ENCODE assay signal across 8 mouse cellular contexts in the genomic region with DNA sequence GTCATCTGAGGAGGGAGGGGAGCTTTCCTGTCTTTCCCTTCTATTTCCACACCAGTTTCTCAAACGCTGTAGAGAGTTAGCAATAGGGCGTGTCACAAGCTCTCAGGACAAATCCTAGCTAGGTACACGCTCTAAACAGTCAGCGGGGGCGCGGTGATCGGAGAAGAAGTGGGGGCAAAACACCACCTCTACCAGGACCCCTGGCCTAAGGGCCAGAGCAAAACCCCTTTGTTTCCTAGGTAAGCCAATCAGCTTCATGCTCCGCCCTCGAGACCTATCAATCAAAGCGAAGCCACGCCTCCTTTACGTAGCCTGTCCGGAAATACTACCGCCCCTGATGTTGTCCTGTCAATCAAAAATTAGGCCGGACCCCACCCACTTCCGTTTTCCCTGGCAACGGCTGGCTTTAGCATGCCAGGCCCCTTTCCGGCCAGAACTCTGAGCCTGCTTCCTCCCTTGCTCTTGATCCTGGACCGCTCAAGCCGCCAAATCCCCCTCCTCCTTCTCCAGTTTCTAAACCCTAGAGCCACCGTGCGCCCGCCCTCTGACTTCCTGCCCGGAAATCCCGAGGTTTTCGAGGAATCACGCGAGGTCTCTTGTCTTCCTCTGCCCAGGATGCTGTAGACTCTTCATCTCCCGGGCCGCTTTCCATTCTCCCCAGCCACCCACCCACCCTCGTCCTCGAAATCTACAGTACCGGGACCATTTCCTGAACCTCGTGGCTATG. TPM values are rescaled to one million over a fixed set of nuclear protein-coding genes. Genes with fewer than 3 reads are reported as not detected.
DNase-seq lines count a peak whose midpoint lies in the region; ATAC-seq lines count a peak whose summit lies in the region.

No protein-coding gene starts in this region.

- H3K27me3 ChIP-seq in megakaryocyte, embryonic 14.5 days (replicated peaks): no peaks in the 10 kb centered on the region

- peaks cover 16% of the 10 kb centered on the region for H3K36me3 ChIP-seq in megakaryocyte, embryonic 14.5 days (replicated peaks; ENCODE audit: low read length)

- peak; percentile 97 for DNase-seq in ZHBTc4 (ENCODE audit: low read depth, low spot score)
- DNase-seq in gastrocnemius, adult 8-10 months (ENCODE audit: low spot score in 2 of 2): peak; percentile 88 to 90
- peak; percentile 98 for DNase-seq in hindlimb bud, embryonic 11.5 days (ENCODE audit: extremely low spot score, low read depth, low spot score)
- DNase-seq in left cerebral cortex, adult 8-10 months (ENCODE audit: low spot score in 2 of 2): peak; percentile 87 to 91
- DNase-seq in right cerebral cortex, postnatal 10 days (ENCODE audit: low spot score in 2 of 2): peak; percentile 95 to 96
- DNase-seq in urinary bladder, postnatal 25 days (ENCODE audit: low spot score): peak; percentile 84

- ATAC-seq in common myeloid progenitor, adult 5-6 weeks (replicated peaks; ENCODE audit: low read depth, poor library complexity, severe bottlenecking): peak; percentile 86

- H3K9me3 ChIP-seq in megakaryocyte, embryonic 14.5 days: peaks cover 5% of the 10 kb centered on the region; the same call in 1 of the 2 replicates

- peak overlapping the region; percentile 97 for H3K4me3 ChIP-seq in megakaryocyte, embryonic 14.5 days (replicated peaks)

- H3K4me1 ChIP-seq in megakaryocyte, embryonic 14.5 days: peaks cover 70% of the 10 kb centered on the region

RNA-seq across cellular contexts. Expression of a gene that starts 11.0 kb away (rescaled TPM):
- total RNA-seq in common myeloid progenitor, adult 5-6 weeks (2017): 8.6 and 11.0 TPM in 2 replicates
- total RNA-seq in gastrocnemius, adult 8-10 months (2022): 10 to 100 TPM; 21.2 to 25.8 (median 22.7) TPM
- 100 to 1,000 TPM; 111 to 132 (median 121) TPM for total RNA-seq in left cerebral cortex, adult 8-10 months (2022)
- polyA plus RNA-seq in megakaryocyte, embryonic 14.5 days (2012; ENCODE audit: insufficient read depth, low replicate concordance): 4.4 TPM in 2 replicates

RNA-seq across cellular contexts. Expression of a gene that starts 12.8 kb away (rescaled TPM):
- 0.23 TPM in 1 of 2 replicates, not detected in the other for total RNA-seq in common myeloid progenitor, adult 5-6 weeks (2017)
- 1 to 10 TPM; 2.9 to 5.4 (median 4.1) TPM for total RNA-seq in gastrocnemius, adult 8-10 months (2022)
- 1 to 10 TPM; 5.5 to 6.2 (median 5.7) TPM for total RNA-seq in left cerebral cortex, adult 8-10 months (2022)
- polyA plus RNA-seq in megakaryocyte, embryonic 14.5 days (2012; ENCODE audit: insufficient read depth, low replicate concordance): 0.02 TPM in 1 of 2 replicates, not detected in the other

RNA-seq across cellular contexts. Expression of a gene that starts 16.8 kb away (rescaled TPM):
- total RNA-seq in common myeloid progenitor, adult 5-6 weeks (2017): 0.50 and 1.1 TPM in 2 replicates
- total RNA-seq in gastrocnemius, adult 8-10 months (2022): 1 to 10 TPM; 5.3 to 9.2 (median 7.1) TPM
- 1 to 10 TPM; 5.1 to 7.0 (median 5.7) TPM for total RNA-seq in left cerebral cortex, adult 8-10 months (2022)
- 0.54 TPM in 1 of 2 replicates, not detected in the other for polyA plus RNA-seq in megakaryocyte, embryonic 14.5 days (2012; ENCODE audit: insufficient read depth, low replicate concordance)

RNA-seq across cellular contexts. Expression of a gene that starts 44.1 kb away (rescaled TPM):
- 14.2 and 16.9 TPM in 2 replicates for total RNA-seq in common myeloid progenitor, adult 5-6 weeks (2017)
- total RNA-seq in gastrocnemius, adult 8-10 months (2022): 10 to 100 TPM; 17.9 to 25.9 (median 20.5) TPM
- 10 to 100 TPM; 40.8 to 44.6 (median 43.3) TPM for total RNA-seq in left cerebral cortex, adult 8-10 months (2022)
- polyA plus RNA-seq in megakaryocyte, embryonic 14.5 days (2012; ENCODE audit: insufficient read depth, low replicate concordance): 59.9 and 91.6 TPM in 2 replicates

RNA-seq across cellular contexts. Expression of a gene that starts 52.0 kb away (rescaled TPM):
- 19.0 and 36.4 TPM in 2 replicates for total RNA-seq in common myeloid progenitor, adult 5-6 weeks (2017)
- 10 to 100 TPM; 30.2 to 36.4 (median 34.1) TPM for total RNA-seq in gastrocnemius, adult 8-10 months (2022)
- total RNA-seq in left cerebral cortex, adult 8-10 months (2022): 10 to 100 TPM; 37.3 to 43.8 (median 39.8) TPM
- polyA plus RNA-seq in megakaryocyte, embryonic 14.5 days (2012; ENCODE audit: insufficient read depth, low replicate concordance): 76.4 and 192 TPM in 2 replicates

Comparison
In these comparisons a context has a peak if more than half of its experiments do, and no peak if none do; other contexts are left out.
1. Peak in every context shown above with its lines: DNase-seq, ATAC-seq and H3K4me3 ChIP-seq.